Mouse (Mus musculus) forebrain, embryonic 13.5 days (tissue): ENCODE results near the gene Setd1b. TPM values are rescaled to one million over a fixed set of nuclear protein-coding genes. Genes with fewer than 3 reads are reported as not detected.

Experiments used
- ATAC-seq: fragments of 200-750 bp; cut with Nextera tagmentation; 2 replicates; pipeline ENCODE4 v1.8.0; 2017
- H3K27ac ChIP-seq: fragments of 300-500 bp; sonication (generic); 2 replicates; pipeline ENCODE4 v1.5.1; 2015; ENCODE audit warnings: inconsistent platforms, mild to moderate bottlenecking, moderate library complexity
- H3K27me3 ChIP-seq: fragments of 300-500 bp; sonication (generic); 2 replicates; pipeline ENCODE4 v1.6.1; 2015; ENCODE audit warnings: mild to moderate bottlenecking, inconsistent platforms
- H3K36me3 ChIP-seq: fragments of 300-500 bp; sonication (generic); 2 replicates; pipeline ENCODE4 v1.6.1; 2015; ENCODE audit warnings: mild to moderate bottlenecking, inconsistent platforms; ENCODE audit not compliant: poor library complexity, severe bottlenecking
- H3K4me1 ChIP-seq: fragments of 300-500 bp; sonication (generic); 2 replicates; pipeline ENCODE4 v1.6.1; 2015; ENCODE audit warnings: inconsistent platforms
- H3K4me2 ChIP-seq: fragments of 300-500 bp; sonication (generic); 2 replicates; pipeline ENCODE4 v1.6.1; 2015; ENCODE audit warnings: inconsistent platforms, mild to moderate bottlenecking, moderate library complexity
- H3K4me3 ChIP-seq: fragments of 300-500 bp; sonication (generic); 2 replicates; pipeline ENCODE4 v1.5.1; 2015; ENCODE audit warnings: mild to moderate bottlenecking, inconsistent platforms
- H3K9ac ChIP-seq: fragments of 300-500 bp; sonication (generic); 2 replicates; pipeline ENCODE4 v1.6.1; 2015; ENCODE audit warnings: mild to moderate bottlenecking, inconsistent platforms
- H3K9me3 ChIP-seq: fragments of 300-500 bp; sonication (generic); replicated peaks from 2 replicates; pipeline ENCODE4 v1.6.1; 2016; ENCODE audit warnings: inconsistent platforms
- WGBS: fragments of 180-500 bp; shearing (Covaris S2); methylation state at CpG from one replicate; pipeline ENCODE4 v1.1.7; 2015; 5-methylcytosine and 5-hydroxymethylcytosine counted together
- polyA plus RNA-seq: library from polyadenylated mRNA; unstranded; fragments of >200 nt; fragmentation: Nextera tagmentation; extraction: Ambion mirVana; gene quantifications from 2 replicates; pipeline ENCODE4 v1.2.1, GENCODE M21; 2015

The Setd1b gene
- polyA plus RNA-seq, 1 experiment from 2014 or later = 13.9 TPM

- Histone ChIP-seq H3K4me3 (no peak overlapping the region), H3K27me3 (no peaks in the 10 kb centered on the region), H3K9me3 (no peaks in the 10 kb centered on the region), H3K4me1 (peaks cover 4% of the 10 kb centered on the region; the same call in 1 of the 2 replicates), H3K27ac (no peak overlapping the region), H3K4me2 (no peak overlapping the region), H3K9ac (no peak overlapping the region), H3K36me3 (no peaks in the 10 kb centered on the region)
- ATAC-seq = no peak
- 81% methylated on average over 6 of the region's 6 CpGs for WGBS
These were observed 39.5 kb downstream of the Setd1b start for GRCm38 (mm10) chr5:123181536-123181935.

- 87% methylated on average over 10 of the region's 10 CpGs for WGBS
- ATAC-seq = no peak
- H3K9me3 ChIP-seq = no peaks in the 10 kb centered on the region
- H3K27ac ChIP-seq = no peak within 1 kb of the TSS
- no peak within 1 kb of the TSS for H3K4me2 ChIP-seq
- H3K9ac ChIP-seq = no peak within 1 kb of the TSS
- no peak within 1 kb of the TSS for H3K4me3 ChIP-seq
- H3K36me3 ChIP-seq = no peaks in the 10 kb centered on the region
- no peaks in the 10 kb centered on the region for H3K27me3 ChIP-seq
- H3K4me1 ChIP-seq = peaks cover 4% of the 10 kb centered on the region; the same call in 1 of the 2 replicates
These were observed 40.7 kb downstream of the Setd1b start, which contains the start of gene Hpd for GRCm38 (mm10) chr5:123182651-123183050. Gene Hpd, minus strand, starts transcription at chr5:123182727.

- Histone ChIP-seq H3K9me3 (no peaks in the 10 kb centered on the region), H3K36me3 (no peaks in the 10 kb centered on the region), H3K27ac (no peak overlapping the region), H3K9ac (no peak overlapping the region), H3K4me2 (no peak overlapping the region), H3K4me1 (peaks cover 4% of the 10 kb centered on the region; the same call in 1 of the 2 replicates), H3K27me3 (no peaks in the 10 kb centered on the region), H3K4me3 (no peak overlapping the region)
- WGBS = 59% methylated on average over 6 of the region's 6 CpGs
- no peak for ATAC-seq
These were observed 44.0 kb downstream of the Setd1b start for GRCm38 (mm10) chr5:123185966-123186365.

GRCm38 (mm10) chr5:123187306-123187705 is 45.3 kb downstream of the Setd1b start:
- no peak overlapping the region for H3K9ac ChIP-seq
- no peak overlapping the region for H3K27ac ChIP-seq
- H3K27me3 ChIP-seq = no peaks in the 10 kb centered on the region
- WGBS = 87% methylated on average over 3 of the region's 3 CpGs
- H3K4me2 ChIP-seq = no peak overlapping the region
- peaks cover 4% of the 10 kb centered on the region; the same call in 1 of the 2 replicates for H3K4me1 ChIP-seq
- H3K9me3 ChIP-seq = no peaks in the 10 kb centered on the region
- no peak overlapping the region for H3K4me3 ChIP-seq
- ATAC-seq = no peak
- H3K36me3 ChIP-seq = no peaks in the 10 kb centered on the region

- 69% methylated on average over 3 of the region's 3 CpGs for WGBS
- no peak for ATAC-seq
These were observed 48.9 kb downstream of the Setd1b start for GRCm38 (mm10) chr5:123190912-123191311.

GRCm38 (mm10) chr5:123191427-123191826 is 49.4 kb downstream of the Setd1b start:
- no peak overlapping the region for H3K4me2 ChIP-seq
- no peaks in the 10 kb centered on the region for H3K36me3 ChIP-seq
- no peak for ATAC-seq
- H3K27ac ChIP-seq = no peak overlapping the region
- no peak overlapping the region for H3K4me3 ChIP-seq
- H3K9me3 ChIP-seq = no peaks in the 10 kb centered on the region
- H3K9ac ChIP-seq = no peak overlapping the region
- WGBS = 84% methylated on average over 6 of the region's 6 CpGs
- H3K4me1 ChIP-seq = no peaks in the 10 kb centered on the region
- H3K27me3 ChIP-seq = no peaks in the 10 kb centered on the region

More at GRCm38 (mm10) chr5:123190912-123191311, 48.9 kb downstream of the Setd1b start:
- H3K27ac ChIP-seq = no peak overlapping the region
- H3K36me3 ChIP-seq = no peaks in the 10 kb centered on the region
- H3K9ac ChIP-seq = no peak overlapping the region
- H3K9me3 ChIP-seq = no peaks in the 10 kb centered on the region
- H3K27me3 ChIP-seq = no peaks in the 10 kb centered on the region
- H3K4me3 ChIP-seq = no peak overlapping the region
- H3K4me1 ChIP-seq = peaks cover 2% of the 10 kb centered on the region; the same call in 1 of the 2 replicates
- H3K4me2 ChIP-seq = no peak overlapping the region

GRCm38 (mm10) chr5:123192606-123193150 is 50.7 kb downstream of the Setd1b start:
- ATAC-seq = no peak
- Histone ChIP-seq H3K4me1 (no peaks in the 10 kb centered on the region), H3K9ac (no peak overlapping the region), H3K9me3 (no peaks in the 10 kb centered on the region), H3K4me3 (no peak overlapping the region), H3K27ac (no peak overlapping the region), H3K27me3 (no peaks in the 10 kb centered on the region), H3K36me3 (no peaks in the 10 kb centered on the region), H3K4me2 (no peak overlapping the region)
- 58% methylated on average over 9 of the region's 9 CpGs for WGBS

GRCm38 (mm10) chr5:123193436-123193835 is 51.4 kb downstream of the Setd1b start:
- Histone ChIP-seq H3K4me2 (no peak overlapping the region), H3K4me1 (no peaks in the 10 kb centered on the region), H3K9me3 (no peaks in the 10 kb centered on the region), H3K9ac (no peak overlapping the region), H3K27ac (no peak overlapping the region), H3K4me3 (no peak overlapping the region), H3K27me3 (no peaks in the 10 kb centered on the region), H3K36me3 (no peaks in the 10 kb centered on the region)
- no peak for ATAC-seq
- 90% methylated on average over 5 of the region's 5 CpGs for WGBS

- WGBS = 88% methylated on average over 6 of the region's 6 CpGs
- no peak for ATAC-seq
- no peaks in the 10 kb centered on the region for H3K9me3 ChIP-seq
- no peaks in the 10 kb centered on the region for H3K4me1 ChIP-seq
- H3K36me3 ChIP-seq = no peaks in the 10 kb centered on the region
- no peak overlapping the region for H3K4me2 ChIP-seq
- H3K9ac ChIP-seq = no peak overlapping the region
- H3K4me3 ChIP-seq = no peak overlapping the region
- H3K27ac ChIP-seq = no peak overlapping the region
- no peaks in the 10 kb centered on the region for H3K27me3 ChIP-seq
These were observed 52.9 kb downstream of the Setd1b start for GRCm38 (mm10) chr5:123194856-123195255.

GRCm38 (mm10) chr5:123195500-123196000 is 53.6 kb downstream of the Setd1b start:
- ATAC-seq = no peak
- H3K9ac ChIP-seq = no peak overlapping the region
- no peaks in the 10 kb centered on the region for H3K36me3 ChIP-seq
- 91% methylated on average over 16 of the region's 16 CpGs for WGBS
- H3K4me3 ChIP-seq = no peak overlapping the region
- no peaks in the 10 kb centered on the region for H3K4me1 ChIP-seq
- H3K4me2 ChIP-seq = no peak overlapping the region
- no peak overlapping the region for H3K27ac ChIP-seq
- no peaks in the 10 kb centered on the region for H3K27me3 ChIP-seq
- H3K9me3 ChIP-seq = no peaks in the 10 kb centered on the region

GRCm38 (mm10) chr5:123196746-123197145 is 54.8 kb downstream of the Setd1b start:
- Histone ChIP-seq H3K27me3 (no peaks in the 10 kb centered on the region), H3K27ac (no peak overlapping the region), H3K4me3 (no peak overlapping the region), H3K9ac (no peak overlapping the region), H3K4me1 (no peaks in the 10 kb centered on the region), H3K9me3 (no peaks in the 10 kb centered on the region), H3K36me3 (no peaks in the 10 kb centered on the region), H3K4me2 (no peak overlapping the region)
- no peak for ATAC-seq
- 80% methylated on average over 4 of the region's 4 CpGs for WGBS

- WGBS = 92% methylated on average over 4 of the region's 4 CpGs
- no peaks in the 10 kb centered on the region for H3K27me3 ChIP-seq
These were observed 56.5 kb downstream of the Setd1b start for GRCm38 (mm10) chr5:123198523-123198922.

More at GRCm38 (mm10) chr5:123198523-123198922, 56.5 kb downstream of the Setd1b start:
- H3K27ac ChIP-seq = no peak overlapping the region
- no peaks in the 10 kb centered on the region for H3K4me1 ChIP-seq
- no peaks in the 10 kb centered on the region for H3K36me3 ChIP-seq
- no peak overlapping the region for H3K9ac ChIP-seq
- H3K9me3 ChIP-seq = no peaks in the 10 kb centered on the region
- H3K4me3 ChIP-seq = no peak overlapping the region
- no peak overlapping the region for H3K4me2 ChIP-seq
- no peak for ATAC-seq
